Mouse (Mus musculus) liver, postnatal 0 days (tissue): ENCODE results near the gene Ppara.

Source experiments
- CTCF ChIP-seq: sonication (generic); IDR thresholded peaks from 2 replicates; pipeline ENCODE4 v1.5.1; 2016; ENCODE audit warnings: antibody characterized with exemption, low read depth
- EP300 ChIP-seq: IDR thresholded peaks from 2 replicates; pipeline ENCODE4 v1.6.1; 2016; ENCODE audit warnings: antibody characterized with exemption, low read depth, mild to moderate bottlenecking

- TF ChIP-seq CTCF (no peak), EP300 (no peak)
These were observed 14.4 kb downstream of the Ppara start for GRCm38 (mm10) chr15:85749141-85749540.
